Mouse (Mus musculus): ENCODE results near the gene Nipsnap3b. TPM values are rescaled to one million over a fixed set of nuclear protein-coding genes. Genes with fewer than 3 reads are reported as not detected.

Gene Nipsnap3b
- total RNA-seq, 1 experiment = 26.1 TPM

- Histone ChIP-seq H3K36me3 (ENCODE audit: control insufficient read depth, insufficient read depth, low read length, poor library complexity, severe bottlenecking) (peaks cover 3% of the 10 kb centered on the region; the same call in 1 of the 2 replicates), H3K4me3 (ENCODE audit: insufficient read depth in 1 of 2, low read depth in 1 of 2, low read length in 2 of 2, poor library complexity in 1 of 2, severe bottlenecking in 1 of 2) (no peak overlapping the region), H3K4me1 (ENCODE audit: control insufficient read depth in 2 of 2, insufficient read depth in 2 of 2, low read length in 2 of 2, poor library complexity in 1 of 2) (peaks cover 2 to 4% of the 10 kb centered on the region in 2 experiments; a peak in 2 of 4 replicates), H3K9me3 (ENCODE audit: control insufficient read depth, insufficient read depth, low read depth, low read length) (no peaks in the 10 kb centered on the region), H3K9ac (ENCODE audit: insufficient read depth, low read depth, low read length, poor library complexity, severe bottlenecking) (no peak overlapping the region), H3K27ac (ENCODE audit: insufficient read depth, low read depth, low read length, poor library complexity, severe bottlenecking) (no peak overlapping the region)
- no peak for DNase-seq (ENCODE audit: low read depth, low spot score)
- in situ Hi-C loops (cut with MboI; ENCODE audit: low sequenced_read_pairs in 2 of 2, unreplicated experiment in 2 of 2) = no loop called here
- no peak for TF ChIP-seq ZNF384 (IDR thresholded peaks at IDR 0.05; ENCODE audit: low read depth, low read length)
- no peak for TF ChIP-seq HCFC1 (IDR thresholded peaks at IDR 0.05; ENCODE audit: borderline replicate concordance, insufficient read depth, low read length)
- no peak for TF ChIP-seq ZC3H11A (IDR thresholded peaks at IDR 0.05; ENCODE audit: borderline replicate concordance, low read depth, low read length)
These were observed 34.8 kb downstream of the Nipsnap3b start for GRCm38 (mm10) chr4:53046238-53047022.

GRCm38 (mm10) chr4:53062301-53063008 lies 50.8 kb downstream of the Nipsnap3b start:
- H3K9me3 ChIP-seq (ENCODE audit: control insufficient read depth, insufficient read depth, low read depth, low read length) = no peaks in the 10 kb centered on the region
- H3K27ac ChIP-seq (ENCODE audit: insufficient read depth, low read depth, low read length, poor library complexity, severe bottlenecking) = no peak overlapping the region
- H3K36me3 ChIP-seq (ENCODE audit: control insufficient read depth, insufficient read depth, low read length, poor library complexity, severe bottlenecking) = no peaks in the 10 kb centered on the region
- in situ Hi-C loops (cut with MboI; ENCODE audit: low sequenced_read_pairs in 2 of 2, unreplicated experiment in 2 of 2) = no loop called here
- H3K4me1 ChIP-seq (ENCODE audit: control insufficient read depth in 2 of 2, insufficient read depth in 2 of 2, low read length in 2 of 2, poor library complexity in 1 of 2) = no peaks in the 10 kb centered on the region
- no peak for TF ChIP-seq MAFK (IDR thresholded peaks at IDR 0.05; ENCODE audit: insufficient read depth, low read depth, low read length)
- TF ChIP-seq HCFC1 (IDR thresholded peaks at IDR 0.05; ENCODE audit: borderline replicate concordance, insufficient read depth, low read length) = no peak
- no peak for TF ChIP-seq ZC3H11A (IDR thresholded peaks at IDR 0.05; ENCODE audit: borderline replicate concordance, low read depth, low read length)
- TF ChIP-seq CHD2 (IDR thresholded peaks at IDR 0.05; ENCODE audit: low read depth, low read length) = no peak
- no peak for TF ChIP-seq ZNF384 (IDR thresholded peaks at IDR 0.05; ENCODE audit: low read depth, low read length)
- H3K4me3 ChIP-seq (ENCODE audit: insufficient read depth in 1 of 2, low read depth in 1 of 2, low read length in 2 of 2, poor library complexity in 1 of 2, severe bottlenecking in 1 of 2) = no peak overlapping the region
- no peak for DNase-seq (ENCODE audit: low read depth, low spot score)
- no peak overlapping the region for H3K9ac ChIP-seq (ENCODE audit: insufficient read depth, low read depth, low read length, poor library complexity, severe bottlenecking)

Other genes with a start within 250 kb of the Nipsnap3b start
- not detected in 2 replicates for gene Olfr275, start 197.3 kb upstream of the Nipsnap3b start, total RNA-seq (2012; rRNA removed)
- not detected in 2 replicates for gene Olfr273, start 152.6 kb upstream of the Nipsnap3b start, total RNA-seq (2012; rRNA removed)
- gene Olfr272, start 92.7 kb upstream of the Nipsnap3b start, total RNA-seq (2012; rRNA removed) = not detected in 2 replicates
- not detected in 2 replicates for gene Olfr270, start 47.3 kb upstream of the Nipsnap3b start, total RNA-seq (2012; rRNA removed)
- gene Nipsnap3a, start 22.6 kb upstream of the Nipsnap3b start, total RNA-seq (2012; rRNA removed) = not detected in 2 replicates
- gene Abca1, start 148.0 kb downstream of the Nipsnap3b start, total RNA-seq (2012; rRNA removed) = 18.9 and 23.7 TPM in 2 replicates

Data from ES-E14 (cell line).